Mouse (Mus musculus): ENCODE results near the gene Fam210b. TPM values are rescaled to one million over a fixed set of nuclear protein-coding genes. Genes with fewer than 3 reads are reported as not detected.

Fam210b gene
- total RNA-seq (2012; rRNA removed): 1.6 and 2.0 TPM in 2 replicates

GRCm38 (mm10) chr2:172345258-172345738 is at the start of gene Fam210b:
TSS of gene Fam210b (plus strand) at chr2:172345565.
- Histone ChIP-seq H3K4me1 (ENCODE audit: control insufficient read depth in 2 of 2, insufficient read depth in 2 of 2, low read length in 2 of 2, poor library complexity in 1 of 2) (peaks cover 0 to 5% of the 10 kb centered on the region in 2 experiments; a peak in 1 of 4 replicates), H3K4me3 (ENCODE audit: insufficient read depth in 1 of 2, low read depth in 1 of 2, low read length in 2 of 2, poor library complexity in 1 of 2, severe bottlenecking in 1 of 2) (peak within 1 kb of the TSS; percentile 84 to 95), H3K36me3 (ENCODE audit: control insufficient read depth, insufficient read depth, low read length, poor library complexity, severe bottlenecking) (no peaks in the 10 kb centered on the region), H3K9me3 (ENCODE audit: control insufficient read depth, insufficient read depth, low read depth, low read length) (no peaks in the 10 kb centered on the region), H3K9ac (ENCODE audit: insufficient read depth, low read depth, low read length, poor library complexity, severe bottlenecking) (peak within 1 kb of the TSS; percentile 75), H3K27ac (ENCODE audit: insufficient read depth, low read depth, low read length, poor library complexity, severe bottlenecking) (no peak within 1 kb of the TSS)
- in situ Hi-C loops (cut with MboI; ENCODE audit: low sequenced_read_pairs in 2 of 2, unreplicated experiment in 2 of 2): no loop called here
- DNase-seq (ENCODE audit: low read depth, low spot score): peak; percentile 98
- TF ChIP-seq MAFK (IDR thresholded peaks at IDR 0.05; ENCODE audit: insufficient read depth, low read depth, low read length) (no peak), CHD2 (IDR thresholded peaks at IDR 0.05; ENCODE audit: low read depth, low read length) (no peak), HCFC1 (IDR thresholded peaks at IDR 0.05; ENCODE audit: borderline replicate concordance, insufficient read depth, low read length) (no peak), ZC3H11A (IDR thresholded peaks at IDR 0.05; ENCODE audit: borderline replicate concordance, low read depth, low read length) (no peak), ZNF384 (IDR thresholded peaks at IDR 0.05; ENCODE audit: low read depth, low read length) (no peak)

GRCm38 (mm10) chr2:172298083-172298482 is 47.3 kb upstream of the Fam210b start:
- no peak for DNase-seq (ENCODE audit: low read depth, low spot score)
- no peaks in the 10 kb centered on the region for H3K36me3 ChIP-seq (ENCODE audit: control insufficient read depth, insufficient read depth, low read length, poor library complexity, severe bottlenecking)
- in situ Hi-C loops (cut with MboI; ENCODE audit: low sequenced_read_pairs in 2 of 2, unreplicated experiment in 2 of 2): no loop called here
- H3K4me3 ChIP-seq (ENCODE audit: insufficient read depth in 1 of 2, low read depth in 1 of 2, low read length in 2 of 2, poor library complexity in 1 of 2, severe bottlenecking in 1 of 2): no peak overlapping the region
- TF ChIP-seq ZC3H11A (IDR thresholded peaks at IDR 0.05; ENCODE audit: borderline replicate concordance, low read depth, low read length) (no peak), ZNF384 (IDR thresholded peaks at IDR 0.05; ENCODE audit: low read depth, low read length) (no peak), CHD2 (IDR thresholded peaks at IDR 0.05; ENCODE audit: low read depth, low read length) (no peak), HCFC1 (IDR thresholded peaks at IDR 0.05; ENCODE audit: borderline replicate concordance, insufficient read depth, low read length) (no peak), MAFK (IDR thresholded peaks at IDR 0.05; ENCODE audit: insufficient read depth, low read depth, low read length) (no peak)
- H3K9me3 ChIP-seq (ENCODE audit: control insufficient read depth, insufficient read depth, low read depth, low read length): no peaks in the 10 kb centered on the region
- H3K27ac ChIP-seq (ENCODE audit: insufficient read depth, low read depth, low read length, poor library complexity, severe bottlenecking): no peak overlapping the region
- H3K9ac ChIP-seq (ENCODE audit: insufficient read depth, low read depth, low read length, poor library complexity, severe bottlenecking): no peak overlapping the region
- peaks cover 8 to 18% of the 10 kb centered on the region in 2 experiments for H3K4me1 ChIP-seq (ENCODE audit: control insufficient read depth in 2 of 2, insufficient read depth in 2 of 2, low read length in 2 of 2, poor library complexity in 1 of 2)

- in situ Hi-C loops (cut with MboI; ENCODE audit: low sequenced_read_pairs in 2 of 2, unreplicated experiment in 2 of 2): no loop called here
- H3K9ac ChIP-seq (ENCODE audit: insufficient read depth, low read depth, low read length, poor library complexity, severe bottlenecking): no peak overlapping the region
- no peak for DNase-seq (ENCODE audit: low read depth, low spot score)
- no peak overlapping the region for H3K27ac ChIP-seq (ENCODE audit: insufficient read depth, low read depth, low read length, poor library complexity, severe bottlenecking)
- peaks cover 8 to 18% of the 10 kb centered on the region in 2 experiments for H3K4me1 ChIP-seq (ENCODE audit: control insufficient read depth in 2 of 2, insufficient read depth in 2 of 2, low read length in 2 of 2, poor library complexity in 1 of 2)
- H3K4me3 ChIP-seq (ENCODE audit: insufficient read depth in 1 of 2, low read depth in 1 of 2, low read length in 2 of 2, poor library complexity in 1 of 2, severe bottlenecking in 1 of 2): no peak overlapping the region
- no peak for TF ChIP-seq MAFK (IDR thresholded peaks at IDR 0.05; ENCODE audit: insufficient read depth, low read depth, low read length)
- no peak for TF ChIP-seq ZNF384 (IDR thresholded peaks at IDR 0.05; ENCODE audit: low read depth, low read length)
- TF ChIP-seq CHD2 (IDR thresholded peaks at IDR 0.05; ENCODE audit: low read depth, low read length): no peak
- TF ChIP-seq HCFC1 (IDR thresholded peaks at IDR 0.05; ENCODE audit: borderline replicate concordance, insufficient read depth, low read length): no peak
- no peak for TF ChIP-seq ZC3H11A (IDR thresholded peaks at IDR 0.05; ENCODE audit: borderline replicate concordance, low read depth, low read length)
- H3K9me3 ChIP-seq (ENCODE audit: control insufficient read depth, insufficient read depth, low read depth, low read length): no peaks in the 10 kb centered on the region
- H3K36me3 ChIP-seq (ENCODE audit: control insufficient read depth, insufficient read depth, low read length, poor library complexity, severe bottlenecking): no peaks in the 10 kb centered on the region
Measured at GRCm38 (mm10) chr2:172298542-172298941, 46.8 kb upstream of the Fam210b start.

- peak overlapping the region; percentile 69; the same call in 1 of the 2 replicates for H3K27ac ChIP-seq (ENCODE audit: insufficient read depth, low read depth, low read length, poor library complexity, severe bottlenecking)
- H3K4me1 ChIP-seq (ENCODE audit: control insufficient read depth in 2 of 2, insufficient read depth in 2 of 2, low read length in 2 of 2, poor library complexity in 1 of 2): peaks cover 13 to 22% of the 10 kb centered on the region in 2 experiments
- no peaks in the 10 kb centered on the region for H3K36me3 ChIP-seq (ENCODE audit: control insufficient read depth, insufficient read depth, low read length, poor library complexity, severe bottlenecking)
- in situ Hi-C loops (cut with MboI; ENCODE audit: low sequenced_read_pairs in 2 of 2, unreplicated experiment in 2 of 2): no loop called here
- no peak for DNase-seq (ENCODE audit: low read depth, low spot score)
- no peak overlapping the region for H3K4me3 ChIP-seq (ENCODE audit: insufficient read depth in 1 of 2, low read depth in 1 of 2, low read length in 2 of 2, poor library complexity in 1 of 2, severe bottlenecking in 1 of 2)
- TF ChIP-seq ZC3H11A (IDR thresholded peaks at IDR 0.05; ENCODE audit: borderline replicate concordance, low read depth, low read length): no peak
- TF ChIP-seq MAFK (IDR thresholded peaks at IDR 0.05; ENCODE audit: insufficient read depth, low read depth, low read length): no peak
- H3K9ac ChIP-seq (ENCODE audit: insufficient read depth, low read depth, low read length, poor library complexity, severe bottlenecking): no peak overlapping the region
- no peaks in the 10 kb centered on the region for H3K9me3 ChIP-seq (ENCODE audit: control insufficient read depth, insufficient read depth, low read depth, low read length)
Measured at GRCm38 (mm10) chr2:172299126-172299921, 46.0 kb upstream of the Fam210b start.

Data from ES-E14 (cell line).